Mouse (Mus musculus): ENCODE data around the gene Wee1. TPM values are rescaled to one million over a fixed set of nuclear protein-coding genes. Genes with fewer than 3 reads are reported as not detected.
"Not testable (repeated sequence)": the region's sequence is repeated elsewhere in the genome, so short reads cannot be mapped to it uniquely, and the experiment has no call there.

The Wee1 gene
- polyA plus RNA-seq, 1 experiment, result 8.3 TPM

GRCm38 (mm10) chr7:110143863-110144262 lies 22.0 kb downstream of the Wee1 start:
- WGBS, result 88% methylated on average over 1 of the region's 1 CpGs
- no peaks in the 10 kb centered on the region for H3K4me1 ChIP-seq (ENCODE audit: control insufficient read depth, insufficient read depth, insufficient read length, low read length)
- peaks cover 22% of the 10 kb centered on the region for H3K36me3 ChIP-seq (ENCODE audit: control insufficient read depth, insufficient read depth, low read length)
- TF ChIP-seq POLR2A (IDR thresholded peaks at IDR 0.05; ENCODE audit: low read depth, low read length) (no peak), CTCF (IDR thresholded peaks at IDR 0.05; ENCODE audit: extremely low read depth, insufficient read length, insufficient replicate concordance, low read depth, low read length) (no peak)
- H3K27ac ChIP-seq (ENCODE audit: insufficient read depth, low read depth, low read length), result no peak overlapping the region
- H3K4me3 ChIP-seq (ENCODE audit: low read depth, low read length), result no peak overlapping the region
- H3K27me3 ChIP-seq (ENCODE audit: control insufficient read depth, insufficient read depth, low read length), result no peaks in the 10 kb centered on the region

- Histone ChIP-seq H3K4me3 (ENCODE audit: low read depth, low read length) (no peak overlapping the region), H3K4me1 (ENCODE audit: control insufficient read depth, insufficient read depth, insufficient read length, low read length) (peaks cover 5% of the 10 kb centered on the region; the same call in 1 of the 2 replicates), H3K27ac (ENCODE audit: insufficient read depth, low read depth, low read length) (no peak overlapping the region), H3K36me3 (ENCODE audit: control insufficient read depth, insufficient read depth, low read length) (no peaks in the 10 kb centered on the region), H3K27me3 (ENCODE audit: control insufficient read depth, insufficient read depth, low read length) (no peaks in the 10 kb centered on the region)
- 83% methylated on average over 5 of the region's 5 CpGs for WGBS
- TF ChIP-seq POLR2A (IDR thresholded peaks at IDR 0.05; ENCODE audit: low read depth, low read length) (no peak), CTCF (IDR thresholded peaks at IDR 0.05; ENCODE audit: extremely low read depth, insufficient read length, insufficient replicate concordance, low read depth, low read length) (no peak)
Measured at GRCm38 (mm10) chr7:110152891-110153290, 31.0 kb downstream of the Wee1 start.

- Histone ChIP-seq H3K27ac (ENCODE audit: insufficient read depth, low read depth, low read length) (no peak overlapping the region), H3K4me1 (ENCODE audit: control insufficient read depth, insufficient read depth, insufficient read length, low read length) (peaks cover 5% of the 10 kb centered on the region; the same call in 1 of the 2 replicates), H3K36me3 (ENCODE audit: control insufficient read depth, insufficient read depth, low read length) (no peaks in the 10 kb centered on the region), H3K4me3 (ENCODE audit: low read depth, low read length) (no peak overlapping the region), H3K27me3 (ENCODE audit: control insufficient read depth, insufficient read depth, low read length) (no peaks in the 10 kb centered on the region)
- no peak for TF ChIP-seq POLR2A (IDR thresholded peaks at IDR 0.05; ENCODE audit: low read depth, low read length)
- TF ChIP-seq CTCF (IDR thresholded peaks at IDR 0.05; ENCODE audit: extremely low read depth, insufficient read length, insufficient replicate concordance, low read depth, low read length), result no peak
- WGBS, result 30% methylated on average over 4 of the region's 4 CpGs
Measured at GRCm38 (mm10) chr7:110156712-110157260, 34.9 kb downstream of the Wee1 start.

- H3K4me1 ChIP-seq (ENCODE audit: control insufficient read depth, insufficient read depth, insufficient read length, low read length), result peaks cover 5% of the 10 kb centered on the region; the same call in 1 of the 2 replicates
- WGBS, result 7% methylated on average over 7 of the region's 7 CpGs
- H3K27ac ChIP-seq (ENCODE audit: insufficient read depth, low read depth, low read length), result no peak overlapping the region
- no peak overlapping the region for H3K4me3 ChIP-seq (ENCODE audit: low read depth, low read length)
- TF ChIP-seq CTCF (IDR thresholded peaks at IDR 0.05; ENCODE audit: extremely low read depth, insufficient read length, insufficient replicate concordance, low read depth, low read length) (no peak), POLR2A (IDR thresholded peaks at IDR 0.05; ENCODE audit: low read depth, low read length) (no peak)
- no peaks in the 10 kb centered on the region for H3K36me3 ChIP-seq (ENCODE audit: control insufficient read depth, insufficient read depth, low read length)
- H3K27me3 ChIP-seq (ENCODE audit: control insufficient read depth, insufficient read depth, low read length), result no peaks in the 10 kb centered on the region
Measured at GRCm38 (mm10) chr7:110157261-110157910, 35.5 kb downstream of the Wee1 start.

- WGBS, result 81% methylated on average over 3 of the region's 3 CpGs
- TF ChIP-seq CTCF (IDR thresholded peaks at IDR 0.05; ENCODE audit: extremely low read depth, insufficient read length, insufficient replicate concordance, low read depth, low read length), result no peak
- Histone ChIP-seq H3K27me3 (ENCODE audit: control insufficient read depth, insufficient read depth, low read length) (no peaks in the 10 kb centered on the region), H3K4me1 (ENCODE audit: control insufficient read depth, insufficient read depth, insufficient read length, low read length) (peaks cover 5% of the 10 kb centered on the region; the same call in 1 of the 2 replicates), H3K36me3 (ENCODE audit: control insufficient read depth, insufficient read depth, low read length) (no peaks in the 10 kb centered on the region), H3K4me3 (ENCODE audit: low read depth, low read length) (no peak overlapping the region), H3K27ac (ENCODE audit: insufficient read depth, low read depth, low read length) (no peak overlapping the region)
Measured at GRCm38 (mm10) chr7:110158073-110158472, 36.2 kb downstream of the Wee1 start.

GRCm38 (mm10) chr7:110160109-110160508 lies 38.3 kb downstream of the Wee1 start:
- H3K27me3 ChIP-seq (ENCODE audit: control insufficient read depth, insufficient read depth, low read length); H3K4me1 ChIP-seq (ENCODE audit: control insufficient read depth, insufficient read depth, insufficient read length, low read length); H3K36me3 ChIP-seq (ENCODE audit: control insufficient read depth, insufficient read depth, low read length); H3K4me3 ChIP-seq (ENCODE audit: low read depth, low read length); H3K27ac ChIP-seq (ENCODE audit: insufficient read depth, low read depth, low read length): not testable (repeated sequence)

GRCm38 (mm10) chr7:110160601-110161000 lies 38.8 kb downstream of the Wee1 start:
- H3K4me3 ChIP-seq (ENCODE audit: low read depth, low read length), result no peak overlapping the region
- H3K27me3 ChIP-seq (ENCODE audit: control insufficient read depth, insufficient read depth, low read length), result no peaks in the 10 kb centered on the region
- H3K27ac ChIP-seq (ENCODE audit: insufficient read depth, low read depth, low read length), result no peak overlapping the region
- no peak for TF ChIP-seq CTCF (IDR thresholded peaks at IDR 0.05; ENCODE audit: extremely low read depth, insufficient read length, insufficient replicate concordance, low read depth, low read length)
- TF ChIP-seq POLR2A (IDR thresholded peaks at IDR 0.05; ENCODE audit: low read depth, low read length), result no peak
- peaks cover 5% of the 10 kb centered on the region; the same call in 1 of the 2 replicates for H3K4me1 ChIP-seq (ENCODE audit: control insufficient read depth, insufficient read depth, insufficient read length, low read length)
- no peaks in the 10 kb centered on the region for H3K36me3 ChIP-seq (ENCODE audit: control insufficient read depth, insufficient read depth, low read length)

Measured in small intestine, adult 2 months (tissue).